Mouse (Mus musculus) neural tube, embryonic 11.5 days (tissue): ENCODE measurements around the gene Olfr173. TPM values are rescaled to one million over a fixed set of nuclear protein-coding genes. Genes with fewer than 3 reads are reported as not detected.
A peak's percentile ranks its signal among the peaks of the same experiment; 100 is the strongest.

Source experiments
- ATAC-seq: fragments of 200-750 bp; cut with Nextera tagmentation; 2 replicates; pipeline ENCODE4 v1.8.0; 2017; ENCODE audit warnings: moderate number of reproducible peaks, mild to moderate bottlenecking, moderate TSS enrichment, moderate library complexity; ENCODE audit not compliant: insufficient read depth, low FRiP score, low TSS enrichment
- DNase-seq: peaks from one replicate; pipeline ENCODE4 v3.0.0-alpha.2; 2015; ENCODE audit warnings: low spot score
- H3K27ac ChIP-seq: fragments of 300-500 bp; sonication (generic); 2 replicates; pipeline ENCODE4 v1.5.1; 2014; ENCODE audit warnings: low read depth, mild to moderate bottlenecking, low read length
- H3K27me3 ChIP-seq: fragments of 300-500 bp; sonication (generic); 2 replicates; pipeline ENCODE4 v1.6.1; 2014; ENCODE audit warnings: mild to moderate bottlenecking, low read length, mixed read lengths; ENCODE audit not compliant: control insufficient read depth, insufficient read depth
- H3K36me3 ChIP-seq: fragments of 300-500 bp; sonication (generic); 2 replicates; pipeline ENCODE4 v1.6.1; 2014; ENCODE audit warnings: mild to moderate bottlenecking, low read length, moderate library complexity, mixed read lengths; ENCODE audit not compliant: control insufficient read depth, insufficient read depth
- H3K4me1 ChIP-seq: fragments of 300-500 bp; sonication (generic); 2 replicates; pipeline ENCODE4 v1.6.1; 2014; ENCODE audit warnings: low read length, mixed read lengths; ENCODE audit not compliant: control insufficient read depth, insufficient read depth
- H3K4me2 ChIP-seq: fragments of 300-500 bp; sonication (generic); 2 replicates; pipeline ENCODE4 v1.6.1; 2014; ENCODE audit warnings: low read depth, mild to moderate bottlenecking, moderate library complexity
- H3K4me3 ChIP-seq: fragments of 300-500 bp; sonication (generic); 2 replicates; pipeline ENCODE4 v1.5.1; 2014; ENCODE audit warnings: low read depth, low read length
- H3K9ac ChIP-seq: fragments of 300-500 bp; sonication (generic); 2 replicates; pipeline ENCODE4 v1.6.1; 2014; ENCODE audit warnings: mild to moderate bottlenecking, low read length
- H3K9me3 ChIP-seq: fragments of 300-500 bp; sonication (generic); 2 replicates; pipeline ENCODE4 v1.6.1; 2016; ENCODE audit warnings: low read length; ENCODE audit not compliant: control insufficient read depth
- WGBS: fragments of 180-500 bp; shearing (Covaris S2); extraction: QIAGEN DNeasy Blood & Tissue Kit; methylation state at CpG from one replicate; pipeline ENCODE4 v1.1.7; 2014; 5-methylcytosine and 5-hydroxymethylcytosine counted together
- microRNA-seq: library from miRNA; unstranded; fragments of <30 nt; microRNA quantifications from one replicate; pipeline ENCODE4, GENCODE M21; 2016
- polyA plus RNA-seq: library from polyadenylated mRNA; unstranded; fragments of >200 nt; fragmentation: Nextera tagmentation; extraction: Ambion mirVana; gene quantifications from 2 replicates; pipeline ENCODE4 v1.2.1, GENCODE M21; 2014

Olfr173 gene
- polyA plus RNA-seq: not detected in 2 replicates

GRCm38 (mm10) chr16:58800168-58800567, at the start of gene Olfr173:
Gene Olfr173 (minus strand): TSS chr16:58800268.
- no peaks in the 10 kb centered on the region for H3K4me1 ChIP-seq
- H3K36me3 ChIP-seq: no peaks in the 10 kb centered on the region
- DNase-seq (no peak), ATAC-seq (no peak)
- no peaks in the 10 kb centered on the region for H3K27me3 ChIP-seq
- H3K9me3 ChIP-seq: no peaks in the 10 kb centered on the region
- H3K9ac ChIP-seq: no peak within 1 kb of the TSS
- no peak within 1 kb of the TSS for H3K27ac ChIP-seq
- 82% methylated on average over 2 of the region's 2 CpGs for WGBS
- H3K4me3 ChIP-seq: no peak within 1 kb of the TSS
- no peak within 1 kb of the TSS for H3K4me2 ChIP-seq

GRCm38 (mm10) chr16:58826732-58827319, 26.8 kb upstream of the Olfr173 start, which contains the start of gene Olfr175-ps1:
Gene Olfr175-ps1 (minus strand): TSS chr16:58826782.
- Histone ChIP-seq H3K27me3 (no peaks in the 10 kb centered on the region), H3K9ac (no peak within 1 kb of the TSS), H3K9me3 (no peaks in the 10 kb centered on the region), H3K27ac (no peak within 1 kb of the TSS), H3K4me2 (no peak within 1 kb of the TSS), H3K4me1 (no peaks in the 10 kb centered on the region), H3K36me3 (no peaks in the 10 kb centered on the region), H3K4me3 (no peak within 1 kb of the TSS)
- DNase-seq: no peak
- ATAC-seq: 0 out of 2 replicates have a peak, but pooled peaks have one; percentile 45
- WGBS: 78% methylated on average over 1 of the region's 1 CpGs

DNA sequence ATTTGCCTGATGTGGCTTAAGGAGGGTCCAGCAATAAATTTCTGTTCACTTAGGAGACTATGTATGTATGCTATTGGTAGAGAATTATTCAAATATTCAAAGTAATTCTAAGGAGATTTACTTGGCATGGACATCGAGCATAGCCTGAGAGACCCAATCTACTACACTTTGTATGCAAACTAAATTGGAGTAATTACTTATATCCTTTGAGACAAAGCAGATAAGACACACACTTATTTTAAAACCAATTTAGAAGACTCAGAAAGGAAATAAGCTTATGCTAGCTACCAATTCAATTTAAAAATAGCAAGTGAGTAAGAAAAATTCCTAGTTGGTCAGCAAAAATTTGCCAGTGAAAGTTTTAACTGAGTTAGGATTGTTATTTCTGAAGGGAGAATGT, 37.0 kb downstream of the Olfr173 start, which contains the start of gene Olfr172:
TSS of gene Olfr172 (minus strand) at position 101 of the 400 bp plus-strand sequence.
- DNase-seq (no peak), ATAC-seq (no peak)
- H3K36me3 ChIP-seq: no peaks in the 10 kb centered on the region
- no peaks in the 10 kb centered on the region for H3K27me3 ChIP-seq
- H3K4me3 ChIP-seq: no peak within 1 kb of the TSS
- no peaks in the 10 kb centered on the region for H3K4me1 ChIP-seq
- H3K9ac ChIP-seq: no peak within 1 kb of the TSS
- H3K4me2 ChIP-seq: no peak within 1 kb of the TSS
- no peaks in the 10 kb centered on the region for H3K9me3 ChIP-seq
- no peak within 1 kb of the TSS for H3K27ac ChIP-seq
- 95% methylated on average over 1 of the region's 1 CpGs for WGBS

DNA sequence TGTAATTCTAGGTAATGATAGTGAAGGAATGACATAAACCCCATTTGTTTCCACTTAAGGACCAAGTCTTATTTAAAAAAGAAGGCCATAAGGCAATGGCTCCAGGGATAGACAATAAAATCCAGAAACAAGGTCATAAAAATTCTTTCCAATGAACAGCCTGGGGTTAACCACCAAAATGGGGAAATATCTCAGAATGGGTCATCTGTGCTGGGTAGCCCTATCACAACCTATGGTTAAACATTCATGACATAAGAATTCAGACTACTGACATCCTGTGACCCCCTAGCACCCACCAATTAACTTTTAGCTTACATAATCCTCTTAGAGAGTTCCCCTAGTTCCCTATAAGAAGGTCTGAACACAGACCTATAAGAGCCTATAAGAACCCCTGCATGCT, 43.9 kb downstream of the Olfr173 start:
- no peak for ATAC-seq
- H3K9ac ChIP-seq: no peak overlapping the region
- no peaks in the 10 kb centered on the region for H3K36me3 ChIP-seq
- no peaks in the 10 kb centered on the region for H3K27me3 ChIP-seq
- H3K4me2 ChIP-seq: no peak overlapping the region
- H3K4me1 ChIP-seq: no peaks in the 10 kb centered on the region
- no peak for DNase-seq
- H3K27ac ChIP-seq: no peak overlapping the region
- H3K4me3 ChIP-seq: no peak overlapping the region
- H3K9me3 ChIP-seq: no peaks in the 10 kb centered on the region

GRCm38 (mm10) chr16:58751314-58751713, 48.8 kb downstream of the Olfr173 start:
- Histone ChIP-seq H3K9ac (no peak overlapping the region), H3K9me3 (no peaks in the 10 kb centered on the region), H3K27me3 (no peaks in the 10 kb centered on the region), H3K4me2 (no peak overlapping the region), H3K36me3 (no peaks in the 10 kb centered on the region), H3K4me3 (no peak overlapping the region), H3K4me1 (no peaks in the 10 kb centered on the region), H3K27ac (no peak overlapping the region)
- 28% methylated on average over 1 of the region's 1 CpGs for WGBS
- ATAC-seq (no peak), DNase-seq (no peak)

DNA sequence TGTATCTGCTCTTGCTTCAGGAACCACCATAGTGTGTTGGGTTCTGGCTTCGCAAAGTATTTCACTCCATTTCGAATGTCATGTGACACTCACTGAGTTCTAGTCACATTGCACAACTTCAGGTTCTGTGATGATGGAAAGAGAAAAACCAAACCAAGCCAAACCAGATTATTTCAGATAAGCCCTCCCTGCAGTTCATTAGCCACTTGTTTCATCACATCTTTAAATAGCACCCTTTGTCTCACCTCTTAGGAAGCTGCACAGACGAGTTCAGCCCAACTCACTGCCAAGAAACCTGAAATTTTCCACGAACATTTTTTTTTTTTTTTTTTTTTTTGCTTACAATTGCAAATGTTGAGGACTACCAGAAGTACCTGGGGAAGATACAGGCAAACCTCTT, 53.4 kb downstream of the Olfr173 start:
- H3K36me3 ChIP-seq: no peaks in the 10 kb centered on the region
- 77% methylated on average over 4 of the region's 4 CpGs for WGBS
- no peak overlapping the region for H3K9ac ChIP-seq
- no peaks in the 10 kb centered on the region for H3K4me1 ChIP-seq
- DNase-seq (no peak), ATAC-seq (no peak)
- no peak overlapping the region for H3K4me2 ChIP-seq
- no peaks in the 10 kb centered on the region for H3K9me3 ChIP-seq
- H3K27me3 ChIP-seq: no peaks in the 10 kb centered on the region
- no peak overlapping the region for H3K27ac ChIP-seq
- H3K4me3 ChIP-seq: no peak overlapping the region

Small RNA genes within 50 kb of the gene (microRNA-seq; reads per million reads assigned to microRNA genes)
- not detected for gene Gm27564

Other genes starting within 250 kb of the Olfr173 start
- not detected in 2 replicates for gene Gm813, start 183.3 kb downstream of the Olfr173 start, polyA plus RNA-seq
- gene E330017A01Rik, start 161.5 kb downstream of the Olfr173 start, polyA plus RNA-seq: not detected in 2 replicates
- gene Cpox, start 130.0 kb downstream of the Olfr173 start, polyA plus RNA-seq: 22.3 and 23.1 TPM in 2 replicates
- gene Gpr15, start 81.2 kb downstream of the Olfr173 start, polyA plus RNA-seq: not detected in 2 replicates
- gene Cldnd1, start 72.4 kb downstream of the Olfr173 start, polyA plus RNA-seq: 132 and 136 TPM in 2 replicates
- not detected in 2 replicates for gene Olfr172, start 37.1 kb downstream of the Olfr173 start, polyA plus RNA-seq
- gene Olfr175-ps1, start 26.5 kb upstream of the Olfr173 start, polyA plus RNA-seq: not detected in 2 replicates
- not detected in 2 replicates for gene Olfr177, start 74.5 kb upstream of the Olfr173 start, polyA plus RNA-seq
- not detected in 2 replicates for gene Olfr178, start 91.8 kb upstream of the Olfr173 start, polyA plus RNA-seq
- gene Olfr181, start 128.5 kb upstream of the Olfr173 start, polyA plus RNA-seq: not detected in 2 replicates
- not detected in 2 replicates for gene Olfr180, start 129.1 kb upstream of the Olfr173 start, polyA plus RNA-seq
- gene Olfr183, start 195.1 kb upstream of the Olfr173 start, polyA plus RNA-seq: not detected in 2 replicates
- gene Olfr186, start 230.0 kb upstream of the Olfr173 start, polyA plus RNA-seq: not detected in 2 replicates
- gene Olfr187, start 239.5 kb upstream of the Olfr173 start, polyA plus RNA-seq: not detected in 2 replicates